Mouse (Mus musculus): ENCODE results near the gene Carmil1.

DNA sequence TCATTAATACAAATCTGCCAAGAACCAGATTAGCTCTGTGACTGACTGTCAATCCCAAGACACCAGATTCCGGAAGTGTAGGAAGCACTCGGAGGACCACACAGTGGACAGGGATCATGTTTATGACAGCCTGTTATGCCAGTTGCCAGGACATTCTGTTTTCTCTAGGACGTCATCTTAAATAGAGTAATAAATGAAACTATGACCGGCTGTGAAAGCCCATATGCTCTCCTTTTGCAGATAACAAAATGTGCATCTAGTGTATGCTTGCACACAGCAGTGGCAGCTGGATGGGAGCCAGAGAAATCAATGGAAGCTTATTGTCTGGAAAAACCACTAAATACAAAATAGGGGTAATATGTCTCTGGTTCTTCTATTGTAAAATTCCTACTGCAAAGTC lies 43.9 kb downstream of the Carmil1 start:
- TF ChIP-seq TAL1 (IDR thresholded peaks at IDR 0.05; ENCODE audit: low read length) (no peak), GATA1 (IDR thresholded peaks at IDR 0.05; ENCODE audit: low read length) (no peak)

All from erythroblast, embryonic 14.5 days (primary cell).